Mouse (Mus musculus) layer of hippocampus, adult 2 months (tissue): ENCODE measurements around the gene Mapkap1. TPM values are rescaled to one million over a fixed set of nuclear protein-coding genes. Genes with fewer than 3 reads are reported as not detected.

Experiments
- DNase-seq, 2 experiments: peaks; one replicate each; pipeline ENCODE4 v3.0.0; 2022; ENCODE audit warnings: low spot score in 2 of 2
- H3K27ac ChIP-seq: fragments of 200-600 bp; 2 replicates; pipeline ENCODE4 v1.8.1; 2022
- H3K4me3 ChIP-seq: fragments of 200-600 bp; 2 replicates; pipeline ENCODE4 v1.8.1; 2022; ENCODE audit warnings: mild to moderate bottlenecking
- CTCF ChIP-seq: fragments of 200-600 bp; conservative IDR thresholded peaks from 2 replicates; pipeline ENCODE4 v1.8.1; 2022; ENCODE audit warnings: antibody characterized with exemption, mild to moderate bottlenecking, moderate library complexity
- long read RNA-seq, 2 experiments: library from polyadenylated mRNA; stranded (forward); transcript quantifications; one replicate each; pipeline ENCODE4 v2.0.0; 2021; ENCODE audit warnings: borderline mapping rate in 2 of 2
- total RNA-seq, 2 experiments: library from RNA; stranded (reverse); gene quantifications; 2 replicates each; pipeline ENCODE4 v1.2.3; 2021

The Mapkap1 gene
- 10 to 100 TPM; 67.8 to 70.3 TPM for total RNA-seq
- long read RNA-seq, experiment 1, transcript Mapkap1-209 (12 exons, 3,111 nt), result major isoform, 17 of 63 reads
- long read RNA-seq, experiment 1, partial matches to known transcripts, result 3 of 63 reads
- long read RNA-seq, experiment 1, other reads (novel, unspliced or antisense), result 38 of 63 reads
- long read RNA-seq, experiment 2, transcript Mapkap1-209 (12 exons, 3,111 nt), result major isoform, 26 of 67 reads
- long read RNA-seq, experiment 2, partial matches to known transcripts, result 5 of 67 reads
- long read RNA-seq, experiment 2, other reads (novel, unspliced or antisense), result 31 of 67 reads

DNA sequence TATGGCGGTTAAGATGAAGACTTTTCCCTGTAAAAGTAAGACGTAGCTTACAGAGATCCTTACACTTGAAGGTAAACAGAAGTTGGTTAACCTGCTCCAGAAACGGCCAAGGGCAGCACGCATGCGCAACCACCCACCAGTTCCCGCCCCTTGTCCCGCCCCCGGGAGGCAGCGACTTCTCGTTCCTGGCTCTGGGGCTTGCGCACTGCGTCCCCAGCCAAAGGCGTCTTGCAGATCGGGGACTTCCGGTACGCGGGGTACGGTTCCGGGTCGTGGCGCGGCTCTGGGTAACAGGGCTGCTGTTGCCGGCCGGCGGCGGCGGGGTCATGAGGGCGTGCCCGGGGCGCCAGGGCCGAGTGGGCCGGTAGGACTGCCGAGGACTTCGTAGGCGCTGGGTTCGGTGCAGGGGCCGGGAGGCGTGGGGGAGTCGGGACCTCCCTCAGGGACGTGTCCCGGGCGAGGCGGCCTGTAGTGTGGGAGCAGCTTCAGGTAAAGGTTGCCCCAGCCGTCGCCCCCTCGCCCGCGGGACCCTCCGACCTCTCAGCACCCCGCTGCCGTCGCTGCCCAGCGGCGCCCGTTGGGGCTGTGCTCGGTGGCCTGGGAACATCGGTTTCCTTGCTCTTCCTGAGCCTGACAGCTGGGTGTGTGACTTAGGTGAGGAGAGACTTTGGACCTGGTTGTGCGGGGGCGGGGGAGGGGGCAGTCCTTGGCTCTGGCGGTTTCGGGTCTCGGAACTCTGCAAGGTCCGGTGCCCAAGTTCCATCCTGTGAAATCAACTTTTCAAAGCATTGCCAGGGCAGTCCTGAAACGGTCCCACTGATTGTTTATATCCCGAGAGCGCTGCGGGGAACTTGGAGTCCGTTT, at the start of gene Mapkap1:
Gene Mapkap1 (plus strand): TSS at position 171 of the 864 bp plus-strand sequence.
- peak within 1 kb of the TSS; percentile 88 for H3K27ac ChIP-seq
- DNase-seq, result peak; percentile 97 to 98
- peak within 1 kb of the TSS; percentile 87 for H3K4me3 ChIP-seq
- TF ChIP-seq CTCF, result no peak

DNA sequence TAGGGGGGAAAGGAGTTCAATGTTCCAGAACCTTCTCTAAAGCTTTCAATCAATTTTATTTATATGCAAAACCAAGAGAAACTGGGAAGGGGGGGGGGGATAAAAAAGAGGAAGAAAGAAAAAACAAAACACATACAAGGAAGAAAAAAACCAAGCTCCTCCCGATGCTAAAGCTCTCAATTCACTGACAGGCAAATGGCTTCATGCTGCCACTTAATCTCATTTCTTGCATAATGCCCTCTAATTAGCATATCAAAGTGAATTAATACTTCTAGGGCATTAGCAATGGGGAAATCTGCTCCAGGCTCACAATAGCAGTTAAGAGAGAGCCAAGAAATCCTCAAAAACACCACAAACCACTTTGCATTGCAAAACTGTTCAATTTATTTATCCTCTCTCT, 42.9 kb upstream of the Mapkap1 start:
- TF ChIP-seq CTCF, result no peak
- no peak overlapping the region for H3K4me3 ChIP-seq
- DNase-seq, result no peak
- H3K27ac ChIP-seq, result no peak overlapping the region

- TF ChIP-seq CTCF, result no peak
- no peak overlapping the region for H3K27ac ChIP-seq
- no peak for DNase-seq
- no peak overlapping the region for H3K4me3 ChIP-seq
These were observed 39.5 kb upstream of the Mapkap1 start for GRCm38 (mm10) chr2:34367024-34367423.

DNA sequence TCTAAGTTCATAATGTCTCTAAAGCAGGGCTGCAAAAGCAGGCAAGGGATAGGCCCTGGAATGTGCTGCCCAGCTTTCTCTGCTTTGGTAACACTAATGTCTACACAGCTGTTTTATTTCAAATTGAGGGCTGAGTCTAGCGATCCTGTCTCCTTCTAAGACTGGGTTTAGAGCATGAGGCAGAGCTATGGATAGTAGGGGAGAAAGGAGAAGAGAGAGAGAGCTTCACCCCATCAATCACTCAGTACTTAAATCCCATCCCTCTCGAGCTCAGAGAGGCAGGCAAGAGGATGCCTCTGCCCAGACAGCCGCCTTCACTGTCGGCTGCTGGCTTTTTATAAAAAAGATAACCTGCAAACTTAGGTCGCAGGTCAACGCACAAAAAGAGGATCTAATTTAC, 38.2 kb upstream of the Mapkap1 start:
- no peak for TF ChIP-seq CTCF
- H3K27ac ChIP-seq, result no peak overlapping the region
- H3K4me3 ChIP-seq, result no peak overlapping the region
- DNase-seq, result no peak

DNA sequence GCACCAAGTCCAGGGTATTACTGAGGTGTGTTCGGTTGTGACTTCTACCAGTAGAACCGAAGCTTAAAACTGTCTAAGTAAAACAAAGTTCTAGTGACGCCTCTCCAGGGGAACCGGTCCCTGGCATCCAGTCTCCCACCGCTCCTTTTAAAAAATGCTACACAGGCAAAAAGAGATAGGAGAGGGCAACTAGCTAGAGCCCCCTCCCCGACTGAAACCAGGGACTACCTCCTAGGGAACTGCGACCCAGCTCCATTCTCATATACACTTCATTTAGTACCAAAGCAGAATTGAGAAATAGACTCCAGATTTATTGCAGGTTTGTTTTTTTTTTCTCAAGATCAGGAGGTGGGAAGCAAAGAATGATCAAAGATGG, 36.2 kb upstream of the Mapkap1 start:
- TF ChIP-seq CTCF, result no peak
- DNase-seq, result no peak
- peak overlapping the region; percentile 67; the same call in 1 of the 2 replicates for H3K4me3 ChIP-seq
- no peak overlapping the region for H3K27ac ChIP-seq

DNA sequence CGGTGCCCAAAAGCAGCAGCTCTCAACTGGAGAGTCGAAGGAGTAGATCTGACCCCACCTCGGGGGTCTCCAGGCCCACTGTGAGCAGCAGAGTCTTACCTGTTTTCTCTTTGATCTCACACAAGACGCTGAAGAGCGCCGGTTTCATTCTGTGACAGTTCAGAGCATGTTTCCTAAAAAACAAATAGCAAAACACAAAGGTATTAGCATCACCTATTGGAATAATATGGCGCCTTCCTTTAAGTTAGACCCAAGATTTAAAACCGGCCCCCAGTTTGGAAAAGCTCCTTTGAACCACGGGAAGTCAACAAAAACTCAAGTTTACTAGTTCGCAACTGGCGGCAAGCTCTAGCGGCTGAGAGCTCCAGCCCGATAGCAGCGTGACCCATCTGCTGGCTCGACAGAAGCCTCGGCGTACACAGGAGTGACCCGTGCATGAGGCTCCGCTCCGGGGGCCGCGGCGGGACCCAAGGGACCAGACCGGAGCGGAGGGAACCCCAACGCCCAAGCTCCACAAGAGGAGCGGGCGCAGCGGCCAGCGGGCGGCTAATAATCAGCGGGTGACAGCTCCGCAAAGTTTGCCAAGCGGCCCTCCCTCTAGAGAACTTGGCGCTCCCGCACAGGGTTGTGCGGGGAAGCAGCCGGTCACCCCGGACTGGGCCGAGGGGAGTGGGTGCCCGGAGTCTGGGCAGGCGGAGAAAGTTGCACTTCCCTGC, 35.7 kb upstream of the Mapkap1 start:
- H3K4me3 ChIP-seq, result peak overlapping the region; percentile 67
- DNase-seq, result no peak
- no peak for TF ChIP-seq CTCF
- no peak overlapping the region; the same call in 1 of the 2 replicates for H3K27ac ChIP-seq

DNA sequence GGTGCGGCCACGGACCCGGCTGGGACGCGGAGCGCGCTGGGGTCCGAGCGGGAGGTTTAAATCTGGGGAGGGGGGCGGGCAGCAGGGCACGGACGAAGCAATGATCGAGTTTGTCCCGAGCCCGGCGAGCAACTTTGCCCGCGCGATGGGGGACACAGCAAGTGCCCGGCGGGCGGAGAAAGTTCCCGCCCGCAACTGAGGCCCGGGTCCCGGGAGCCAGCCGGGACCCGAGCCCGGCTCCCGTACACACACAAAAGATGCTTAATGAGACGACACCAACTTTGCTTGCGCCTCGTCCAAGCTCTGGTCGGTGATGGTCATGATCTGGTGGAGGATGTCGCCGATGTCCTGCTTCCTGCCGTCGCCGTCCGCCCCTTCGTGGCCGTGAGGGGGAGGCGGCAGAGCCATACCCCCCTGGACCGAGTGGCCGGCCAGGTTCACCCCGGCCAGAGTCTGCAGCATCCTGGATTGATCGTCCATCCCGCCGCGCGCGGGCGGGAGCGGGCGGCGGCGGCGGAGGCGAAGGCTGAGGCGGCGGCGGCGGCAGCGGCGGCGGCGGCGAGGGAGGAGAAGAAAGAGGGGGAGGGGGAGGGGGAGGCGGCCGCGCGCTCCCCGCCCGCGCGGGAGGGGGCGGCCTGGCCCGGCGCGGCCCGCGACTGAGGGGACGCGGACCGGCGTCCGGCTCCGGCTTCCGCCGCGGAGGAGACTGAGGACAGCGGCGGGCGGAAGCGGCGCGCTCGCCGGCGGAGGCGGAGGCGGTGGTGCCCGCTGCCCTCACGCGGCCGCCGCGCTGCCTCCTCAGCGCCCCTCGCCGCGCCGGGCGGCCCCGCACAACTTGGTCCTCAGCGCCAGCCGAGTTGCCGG, 34.9 kb upstream of the Mapkap1 start:
- DNase-seq, result peak in 1 of 2 experiments; percentile 4
- TF ChIP-seq CTCF, result no peak
- peak overlapping the region; percentile 67 for H3K4me3 ChIP-seq
- peak overlapping the region; percentile 82; the same call in 1 of the 2 replicates for H3K27ac ChIP-seq

DNA sequence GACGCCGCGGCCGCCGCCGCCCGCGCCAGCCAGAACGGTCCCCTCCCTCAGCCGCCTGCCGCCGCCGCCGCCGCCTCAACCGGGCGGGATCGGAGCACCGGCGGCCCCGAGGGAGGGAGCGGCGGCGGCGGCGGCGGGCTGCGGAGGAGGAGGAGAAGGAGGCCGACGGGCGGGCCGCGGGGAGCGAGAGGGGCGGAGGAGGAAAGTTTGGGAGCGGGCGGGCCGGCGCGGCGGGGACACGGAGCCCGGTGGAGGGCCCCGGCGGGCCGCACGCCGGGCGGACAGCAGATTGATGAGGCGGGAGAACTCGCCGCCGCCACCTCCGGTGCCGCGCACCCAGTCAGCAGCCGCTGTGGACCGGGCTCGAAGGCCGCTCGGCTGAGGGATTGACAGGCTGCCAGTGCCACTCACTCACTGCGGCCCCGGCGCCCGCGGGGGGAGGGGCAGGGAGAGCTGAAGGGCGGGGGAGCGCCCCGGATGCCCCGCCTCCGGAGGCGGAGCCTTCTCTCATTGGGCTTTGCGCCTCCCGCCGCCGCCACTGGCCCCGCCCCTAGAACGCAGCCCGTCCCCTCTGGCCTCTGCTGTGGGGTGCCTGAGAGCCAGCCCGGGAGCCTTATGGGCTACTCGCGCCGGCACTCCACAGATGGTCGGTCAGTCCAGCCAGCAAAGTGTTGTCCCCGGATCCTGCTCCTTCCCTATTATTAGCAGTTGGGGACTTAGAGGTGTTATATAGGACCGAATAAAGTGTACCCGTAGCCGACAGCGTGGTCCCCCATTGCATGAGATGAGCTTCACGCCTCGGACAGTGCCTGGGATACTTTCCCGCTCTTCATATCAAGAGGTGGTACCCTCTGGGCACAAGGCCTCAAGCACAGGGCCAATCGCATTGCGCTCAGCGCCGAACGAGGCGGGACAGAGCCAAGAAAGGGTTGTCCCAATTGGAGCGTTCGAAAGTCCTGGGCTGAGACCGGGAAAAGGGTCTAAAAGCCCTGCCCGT, 34.0 kb upstream of the Mapkap1 start, which contains the start of gene Pbx3:
Gene Pbx3 (minus strand): TSS at position 838 of the 997 bp plus-strand sequence.
- Histone ChIP-seq H3K4me3 (peak within 1 kb of the TSS; percentile 66), H3K27ac (peak within 1 kb of the TSS; percentile 82)
- no peak for TF ChIP-seq CTCF
- DNase-seq, result peak; percentile 88 to 89

DNA sequence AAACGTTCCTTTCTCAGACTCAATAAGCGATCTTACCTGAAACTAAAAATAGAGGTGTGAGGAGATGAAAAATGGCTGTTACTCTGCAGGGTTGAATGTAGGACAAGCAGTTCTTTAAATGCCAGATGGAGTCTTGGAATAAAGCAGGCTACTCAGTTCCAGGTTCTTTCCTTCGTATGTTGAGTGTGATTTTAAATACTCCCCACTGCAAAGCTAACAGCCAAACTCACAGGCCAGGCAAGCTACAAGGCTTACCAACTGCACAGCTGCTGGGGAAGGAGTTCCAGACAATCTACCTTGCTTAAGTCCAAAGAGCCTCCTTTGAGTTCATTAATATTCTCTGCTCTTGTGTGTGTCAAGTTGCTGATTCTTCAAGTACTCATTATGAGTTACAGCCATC, 32.7 kb upstream of the Mapkap1 start:
- H3K27ac ChIP-seq, result no peak overlapping the region
- TF ChIP-seq CTCF, result no peak
- DNase-seq, result no peak
- H3K4me3 ChIP-seq, result no peak overlapping the region

DNA sequence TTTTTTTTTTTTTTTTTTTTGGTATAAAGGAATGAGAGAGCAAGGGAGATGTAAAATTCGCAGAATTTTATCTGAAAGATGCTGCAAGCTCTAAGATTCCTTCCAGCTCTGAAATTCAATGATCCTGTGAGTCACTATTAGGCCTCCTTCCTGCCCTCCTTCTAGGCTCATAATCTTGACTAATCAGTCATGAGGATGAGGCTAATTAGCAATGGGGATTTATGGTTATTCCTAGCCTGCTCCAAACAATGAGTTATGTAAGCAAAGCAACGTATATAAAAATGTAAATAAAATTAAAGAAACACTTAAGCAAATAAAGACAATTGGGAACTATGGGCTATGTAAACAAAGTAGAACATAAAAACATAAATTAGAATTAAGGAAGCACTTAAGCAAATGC, 32.2 kb upstream of the Mapkap1 start:
- no peak overlapping the region for H3K4me3 ChIP-seq
- no peak overlapping the region for H3K27ac ChIP-seq
- TF ChIP-seq CTCF, result no peak
- no peak for DNase-seq

DNA sequence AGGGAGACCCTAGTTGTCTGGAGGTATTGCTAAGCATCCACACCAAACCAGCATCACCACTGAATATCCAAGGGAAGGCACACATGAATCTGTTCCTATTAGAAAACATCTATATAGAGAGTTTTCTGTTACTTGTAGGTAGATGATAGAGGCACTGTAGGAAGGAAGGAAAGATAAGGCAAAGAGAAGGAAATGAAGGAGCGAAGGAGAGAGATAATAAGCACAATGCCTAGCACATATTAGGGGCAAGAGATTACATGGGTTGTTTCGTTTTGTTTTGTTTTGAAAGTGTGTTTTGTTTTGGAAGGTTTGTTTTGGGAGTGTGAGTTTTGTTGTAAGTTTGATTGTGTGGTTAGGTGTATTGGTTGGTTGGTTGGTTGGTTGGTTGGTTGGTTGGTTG, 27.6 kb upstream of the Mapkap1 start:
- Histone ChIP-seq H3K4me3 (no peak overlapping the region), H3K27ac (no peak overlapping the region)
- DNase-seq, result no peak
- no peak for TF ChIP-seq CTCF
